Mouse (Mus musculus): ENCODE results near the gene Peli2. TPM values are rescaled to one million over a fixed set of nuclear protein-coding genes. Genes with fewer than 3 reads are reported as not detected.

Gene Peli2
- polyA plus RNA-seq, 1 experiment, result 18.7 TPM

- DNase-seq, result no peak
- 87% methylated on average over 6 of the region's 6 CpGs for whole genome bisulfite sequencing
- Histone ChIP-seq H3K4me1 (ENCODE audit: control insufficient read depth, insufficient read depth, low read length) (0 out of 2 replicates have a peak, but pooled peaks cover 6% of the 10 kb centered on the region), H3K4me3 (replicated peaks; ENCODE audit: extremely low read depth, low read depth, low read length) (no peak overlapping the region)
- TF ChIP-seq CTCF (IDR thresholded peaks at IDR 0.05; ENCODE audit: insufficient read depth, low read length) (peak; percentile 50), POLR2A (IDR thresholded peaks at IDR 0.05; ENCODE audit: borderline replicate concordance, extremely low read depth, low read depth, low read length) (no peak)
Observed at GRCm38 (mm10) chr14:48147688-48148087, 27.1 kb downstream of the Peli2 start.

GRCm38 (mm10) chr14:48148615-48149014, 28.0 kb downstream of the Peli2 start:
- Histone ChIP-seq H3K4me3 (replicated peaks; ENCODE audit: extremely low read depth, low read depth, low read length) (no peak overlapping the region), H3K4me1 (ENCODE audit: control insufficient read depth, insufficient read depth, low read length) (0 out of 2 replicates have a peak, but pooled peaks cover 6% of the 10 kb centered on the region)
- no peak for TF ChIP-seq CTCF (IDR thresholded peaks at IDR 0.05; ENCODE audit: insufficient read depth, low read length)
- no peak for TF ChIP-seq POLR2A (IDR thresholded peaks at IDR 0.05; ENCODE audit: borderline replicate concordance, extremely low read depth, low read depth, low read length)
- DNase-seq, result no peak
- WGBS, result 83% methylated on average over 6 of the region's 6 CpGs

GRCm38 (mm10) chr14:48149351-48149750, 28.7 kb downstream of the Peli2 start:
- H3K4me1 ChIP-seq (ENCODE audit: control insufficient read depth, insufficient read depth, low read length), result 0 out of 2 replicates have a peak, but pooled peaks cover 6% of the 10 kb centered on the region
- WGBS, result 96% methylated on average over 9 of the region's 9 CpGs
- no peak overlapping the region for H3K4me3 ChIP-seq (replicated peaks; ENCODE audit: extremely low read depth, low read depth, low read length)
- DNase-seq, result no peak
- TF ChIP-seq CTCF (IDR thresholded peaks at IDR 0.05; ENCODE audit: insufficient read depth, low read length), result no peak
- no peak for TF ChIP-seq POLR2A (IDR thresholded peaks at IDR 0.05; ENCODE audit: borderline replicate concordance, extremely low read depth, low read depth, low read length)

- TF ChIP-seq POLR2A (IDR thresholded peaks at IDR 0.05; ENCODE audit: borderline replicate concordance, extremely low read depth, low read depth, low read length) (no peak), CTCF (IDR thresholded peaks at IDR 0.05; ENCODE audit: insufficient read depth, low read length) (no peak)
- no peak overlapping the region for H3K4me3 ChIP-seq (replicated peaks; ENCODE audit: extremely low read depth, low read depth, low read length)
- DNase-seq, result no peak
- WGBS, result 57% methylated on average over 1 of the region's 1 CpGs
- H3K4me1 ChIP-seq (ENCODE audit: control insufficient read depth, insufficient read depth, low read length), result 0 out of 2 replicates have a peak, but pooled peaks cover 10% of the 10 kb centered on the region
Observed at GRCm38 (mm10) chr14:48150903-48151302, 30.3 kb downstream of the Peli2 start.

GRCm38 (mm10) chr14:48151554-48151953, 30.9 kb downstream of the Peli2 start:
- Histone ChIP-seq H3K4me3 (replicated peaks; ENCODE audit: extremely low read depth, low read depth, low read length) (no peak overlapping the region), H3K4me1 (ENCODE audit: control insufficient read depth, insufficient read depth, low read length) (0 out of 2 replicates have a peak, but pooled peaks cover 10% of the 10 kb centered on the region)
- TF ChIP-seq POLR2A (IDR thresholded peaks at IDR 0.05; ENCODE audit: borderline replicate concordance, extremely low read depth, low read depth, low read length) (no peak), CTCF (IDR thresholded peaks at IDR 0.05; ENCODE audit: insufficient read depth, low read length) (no peak)
- no peak for DNase-seq
- 61% methylated on average over 2 of the region's 2 CpGs for WGBS

GRCm38 (mm10) chr14:48153064-48153463, 32.4 kb downstream of the Peli2 start:
- Histone ChIP-seq H3K4me3 (replicated peaks; ENCODE audit: extremely low read depth, low read depth, low read length) (no peak overlapping the region), H3K4me1 (ENCODE audit: control insufficient read depth, insufficient read depth, low read length) (0 out of 2 replicates have a peak, but pooled peaks cover 10% of the 10 kb centered on the region)
- WGBS, result 72% methylated on average over 2 of the region's 2 CpGs
- no peak for DNase-seq
- no peak for TF ChIP-seq CTCF (IDR thresholded peaks at IDR 0.05; ENCODE audit: insufficient read depth, low read length)
- TF ChIP-seq POLR2A (IDR thresholded peaks at IDR 0.05; ENCODE audit: borderline replicate concordance, extremely low read depth, low read depth, low read length), result no peak

- no peak overlapping the region for H3K4me3 ChIP-seq (replicated peaks; ENCODE audit: extremely low read depth, low read depth, low read length)
- WGBS, result 60% methylated on average over 5 of the region's 5 CpGs
- 0 out of 2 replicates have a peak, but pooled peaks cover 10% of the 10 kb centered on the region for H3K4me1 ChIP-seq (ENCODE audit: control insufficient read depth, insufficient read depth, low read length)
- DNase-seq, result no peak
- TF ChIP-seq POLR2A (IDR thresholded peaks at IDR 0.05; ENCODE audit: borderline replicate concordance, extremely low read depth, low read depth, low read length), result no peak
- TF ChIP-seq CTCF (IDR thresholded peaks at IDR 0.05; ENCODE audit: insufficient read depth, low read length), result no peak
Observed at GRCm38 (mm10) chr14:48153865-48154511, 33.4 kb downstream of the Peli2 start.

- WGBS, result 84% methylated on average over 8 of the region's 8 CpGs
- Histone ChIP-seq H3K4me1 (ENCODE audit: control insufficient read depth, insufficient read depth, low read length) (0 out of 2 replicates have a peak, but pooled peaks cover 10% of the 10 kb centered on the region), H3K4me3 (replicated peaks; ENCODE audit: extremely low read depth, low read depth, low read length) (no peak overlapping the region)
- DNase-seq, result no peak
- TF ChIP-seq POLR2A (IDR thresholded peaks at IDR 0.05; ENCODE audit: borderline replicate concordance, extremely low read depth, low read depth, low read length) (no peak), CTCF (IDR thresholded peaks at IDR 0.05; ENCODE audit: insufficient read depth, low read length) (no peak)
Observed at GRCm38 (mm10) chr14:48154641-48155040, 34.0 kb downstream of the Peli2 start.

GRCm38 (mm10) chr14:48155153-48155552, 34.5 kb downstream of the Peli2 start:
- DNase-seq, result no peak
- H3K4me3 ChIP-seq (replicated peaks; ENCODE audit: extremely low read depth, low read depth, low read length), result no peak overlapping the region
- 40% methylated on average over 13 of the region's 13 CpGs for WGBS
- 0 out of 2 replicates have a peak, but pooled peaks cover 10% of the 10 kb centered on the region for H3K4me1 ChIP-seq (ENCODE audit: control insufficient read depth, insufficient read depth, low read length)
- TF ChIP-seq CTCF (IDR thresholded peaks at IDR 0.05; ENCODE audit: insufficient read depth, low read length) (no peak), POLR2A (IDR thresholded peaks at IDR 0.05; ENCODE audit: borderline replicate concordance, extremely low read depth, low read depth, low read length) (no peak)

GRCm38 (mm10) chr14:48157085-48157484, 36.5 kb downstream of the Peli2 start:
- 0 out of 2 replicates have a peak, but pooled peaks cover 5% of the 10 kb centered on the region for H3K4me1 ChIP-seq (ENCODE audit: control insufficient read depth, insufficient read depth, low read length)
- no peak for DNase-seq
- 72% methylated on average over 3 of the region's 3 CpGs for WGBS
- no peak overlapping the region for H3K4me3 ChIP-seq (replicated peaks; ENCODE audit: extremely low read depth, low read depth, low read length)
- no peak for TF ChIP-seq POLR2A (IDR thresholded peaks at IDR 0.05; ENCODE audit: borderline replicate concordance, extremely low read depth, low read depth, low read length)
- no peak for TF ChIP-seq CTCF (IDR thresholded peaks at IDR 0.05; ENCODE audit: insufficient read depth, low read length)
